Mouse (Mus musculus) stomach, postnatal 0 days (tissue): ENCODE data around the gene Lyzl4.

Source experiments
- CTCF ChIP-seq: IDR thresholded peaks from 2 replicates; pipeline ENCODE4 v1.5.1; 2016; ENCODE audit warnings: antibody characterized with exemption, low read depth, mild to moderate bottlenecking, moderate library complexity
- EP300 ChIP-seq: optimal IDR thresholded peaks from 2 replicates; pipeline ENCODE3; 2016; ENCODE audit warnings: antibody characterized with exemption

GRCm38 (mm10) chr9:121641235-121641915 lies 521 bp downstream of the Lyzl4 start:
- 0 out of 2 replicates have a peak, but pooled peaks have one; percentile 10 for TF ChIP-seq CTCF
- no peak for TF ChIP-seq EP300
